Mouse (Mus musculus) intestine, embryonic 16.5 days (tissue): ENCODE measurements around the gene Spaar. TPM values are rescaled to one million over a fixed set of nuclear protein-coding genes. Genes with fewer than 3 reads are reported as not detected.
A peak's percentile ranks its signal among the peaks of the same experiment; 100 is the strongest.

Experiments
- ATAC-seq: fragments of 200-750 bp; cut with Nextera tagmentation; 2 replicates; pipeline ENCODE4 v1.8.0; 2017; ENCODE audit warnings: moderate TSS enrichment, moderate library complexity
- H3K27ac ChIP-seq: fragments of 300-500 bp; sonication (generic); 2 replicates; pipeline ENCODE4 v1.5.1; 2014; ENCODE audit warnings: mild to moderate bottlenecking, low read length
- H3K27me3 ChIP-seq: fragments of 300-500 bp; sonication (generic); replicated peaks from 2 replicates; pipeline ENCODE4 v1.6.1; 2014; ENCODE audit warnings: low read length, control low read depth, mixed read lengths; ENCODE audit not compliant: control insufficient read depth, insufficient read depth
- H3K36me3 ChIP-seq: fragments of 300-500 bp; sonication (generic); 2 replicates; pipeline ENCODE4 v1.6.1; 2014; ENCODE audit warnings: low read length, control low read depth; ENCODE audit not compliant: control insufficient read depth, insufficient read depth
- H3K4me1 ChIP-seq: fragments of 300-500 bp; sonication (generic); 2 replicates; pipeline ENCODE4 v1.6.1; 2014; ENCODE audit warnings: low read length, control low read depth, mixed read lengths; ENCODE audit not compliant: control insufficient read depth, insufficient read depth
- H3K4me2 ChIP-seq: fragments of 300-500 bp; sonication (generic); 2 replicates; pipeline ENCODE4 v1.6.1; 2014; ENCODE audit warnings: low read depth, low read length, control low read depth
- H3K4me3 ChIP-seq: fragments of 300-500 bp; sonication (generic); 2 replicates; pipeline ENCODE4 v1.5.1; 2014; ENCODE audit warnings: mild to moderate bottlenecking, low read length
- H3K9ac ChIP-seq: fragments of 300-500 bp; sonication (generic); 2 replicates; pipeline ENCODE4 v1.6.1; 2014; ENCODE audit warnings: low read depth, low read length
- H3K9me3 ChIP-seq: fragments of 300-500 bp; sonication (generic); 2 replicates; pipeline ENCODE4 v1.6.1; 2016; ENCODE audit warnings: low read length, control low read depth; ENCODE audit not compliant: control insufficient read depth
- WGBS: fragments of 180-500 bp; shearing (Covaris S2); extraction: QIAGEN DNeasy Blood & Tissue Kit; methylation state at CpG from one replicate; pipeline ENCODE4 v1.1.7; 2014; 5-methylcytosine and 5-hydroxymethylcytosine counted together
- polyA plus RNA-seq: library from polyadenylated mRNA; unstranded; fragments of >200 nt; fragmentation: Nextera tagmentation; extraction: Ambion mirVana; gene quantifications from 2 replicates; pipeline ENCODE4 v1.2.1, GENCODE M21; 2015

Spaar gene
- polyA plus RNA-seq, 1 experiment from 2014 or later = 0.15 TPM

DNA sequence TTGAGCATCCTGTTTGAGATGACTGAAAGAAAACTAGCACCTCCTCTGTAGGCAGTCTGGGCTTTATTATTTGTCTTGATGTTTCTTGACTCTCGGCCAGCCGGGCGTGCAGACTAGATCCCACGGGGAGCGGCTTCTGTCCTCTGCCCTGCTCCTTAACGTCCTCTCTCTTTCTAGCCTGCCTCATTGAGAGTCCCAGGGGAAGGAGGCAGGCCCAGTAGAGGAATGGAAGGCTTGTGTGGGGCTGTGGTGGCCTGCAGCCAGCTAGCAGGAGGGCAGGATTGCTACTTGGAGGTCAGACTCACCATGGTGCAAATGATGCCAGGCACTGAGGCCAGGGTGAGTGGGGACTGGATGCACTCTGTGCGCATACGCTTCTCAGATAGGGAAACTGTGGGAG is 26.0 kb upstream of the Spaar start:
- Histone ChIP-seq H3K9ac (no peak overlapping the region), H3K4me3 (no peak overlapping the region), H3K36me3 (no peaks in the 10 kb centered on the region), H3K4me2 (no peak overlapping the region), H3K27ac (no peak overlapping the region), H3K4me1 (no peaks in the 10 kb centered on the region), H3K9me3 (no peaks in the 10 kb centered on the region), H3K27me3 (no peaks in the 10 kb centered on the region)
- no peak for ATAC-seq
- WGBS = 65% methylated on average over 8 of the region's 8 CpGs

DNA sequence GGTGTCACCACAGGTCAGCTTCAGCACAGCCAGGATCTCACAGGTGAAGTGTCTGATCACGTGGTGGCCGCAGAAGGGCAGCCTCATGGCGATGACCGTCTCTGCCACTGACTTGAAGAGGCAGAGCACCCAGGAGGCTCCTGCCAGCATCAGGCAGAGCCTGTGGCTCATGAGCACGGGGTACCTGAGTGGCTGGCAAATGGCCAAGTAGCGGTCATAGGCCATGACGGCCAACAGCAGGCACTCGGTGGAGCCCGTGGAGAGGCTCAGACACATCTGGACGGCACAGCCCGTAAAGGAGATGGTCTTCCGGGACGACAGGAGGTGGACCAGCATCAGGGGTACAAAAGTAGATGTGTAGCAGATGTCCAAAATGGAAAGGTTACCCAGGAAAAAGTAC is 23.8 kb upstream of the Spaar start:
- 70% methylated on average over 13 of the region's 13 CpGs for WGBS
- H3K4me1 ChIP-seq = no peaks in the 10 kb centered on the region
- ATAC-seq = no peak
- H3K4me2 ChIP-seq = no peak overlapping the region
- no peaks in the 10 kb centered on the region for H3K9me3 ChIP-seq
- no peak overlapping the region for H3K27ac ChIP-seq
- H3K36me3 ChIP-seq = no peaks in the 10 kb centered on the region
- no peaks in the 10 kb centered on the region for H3K27me3 ChIP-seq
- H3K9ac ChIP-seq = no peak overlapping the region
- no peak overlapping the region for H3K4me3 ChIP-seq

- Histone ChIP-seq H3K4me2 (no peak within 1 kb of the TSS), H3K4me3 (no peak within 1 kb of the TSS), H3K9me3 (no peaks in the 10 kb centered on the region), H3K36me3 (no peaks in the 10 kb centered on the region), H3K27ac (no peak within 1 kb of the TSS), H3K4me1 (no peaks in the 10 kb centered on the region), H3K27me3 (peaks cover under 1% of the 10 kb centered on the region; the same call in 1 of the 2 replicates), H3K9ac (no peak within 1 kb of the TSS)
- WGBS = 70% methylated on average over 6 of the region's 6 CpGs
- ATAC-seq = no peak
Measured at GRCm38 (mm10) chr4:43709869-43710268, 20.0 kb upstream of the Spaar start, which contains the start of gene Olfr71. Olfr71 (minus strand) TSS chr4:43710255.

- H3K27ac ChIP-seq = no peak overlapping the region
- H3K4me2 ChIP-seq = no peak overlapping the region
- 4% methylated on average over 2 of the region's 2 CpGs for WGBS
- H3K9ac ChIP-seq = no peak overlapping the region
- H3K4me3 ChIP-seq = no peak overlapping the region
- H3K36me3 ChIP-seq = no peaks in the 10 kb centered on the region
- H3K27me3 ChIP-seq = peaks cover 5% of the 10 kb centered on the region; the same call in 1 of the 2 replicates
- no peaks in the 10 kb centered on the region for H3K9me3 ChIP-seq
- H3K4me1 ChIP-seq = no peaks in the 10 kb centered on the region
- no peak for ATAC-seq
Measured at GRCm38 (mm10) chr4:43711821-43712220, 18.0 kb upstream of the Spaar start.

DNA sequence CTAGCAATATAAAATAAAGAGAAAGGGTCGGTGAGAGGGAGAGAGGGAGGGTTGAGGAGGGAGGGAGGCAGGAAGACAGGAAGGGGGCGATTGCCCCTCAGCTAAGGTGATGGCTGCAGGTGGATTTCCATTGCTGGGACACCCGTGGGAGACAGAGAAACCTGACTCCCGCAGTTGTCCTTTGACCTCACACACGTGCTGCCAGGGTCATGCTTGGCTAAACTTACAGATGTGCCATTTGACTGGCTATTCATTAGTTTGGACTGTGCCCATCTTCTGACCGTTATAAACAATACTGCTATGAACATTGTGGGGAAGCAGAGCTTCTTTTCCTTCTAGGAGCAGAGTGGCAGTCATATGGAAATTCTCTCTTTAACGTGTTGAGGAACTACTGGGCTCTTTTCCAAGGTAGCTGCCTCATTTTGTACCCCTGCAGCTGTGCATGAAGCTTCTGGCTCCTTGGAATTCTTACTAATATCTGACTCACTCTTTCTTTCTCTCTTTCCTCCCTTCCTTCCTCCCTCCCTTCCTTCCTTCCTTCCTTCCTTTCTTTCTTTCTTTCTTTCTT is 16.1 kb upstream of the Spaar start:
- H3K27me3 ChIP-seq = peaks cover 5% of the 10 kb centered on the region; the same call in 1 of the 2 replicates
- H3K4me2 ChIP-seq = no peak overlapping the region
- H3K27ac ChIP-seq = no peak overlapping the region
- no peaks in the 10 kb centered on the region for H3K36me3 ChIP-seq
- 37% methylated on average over 7 of the region's 7 CpGs for WGBS
- H3K4me3 ChIP-seq = no peak overlapping the region
- no peak for ATAC-seq
- no peaks in the 10 kb centered on the region for H3K9me3 ChIP-seq
- no peak overlapping the region for H3K9ac ChIP-seq
- H3K4me1 ChIP-seq = no peaks in the 10 kb centered on the region

DNA sequence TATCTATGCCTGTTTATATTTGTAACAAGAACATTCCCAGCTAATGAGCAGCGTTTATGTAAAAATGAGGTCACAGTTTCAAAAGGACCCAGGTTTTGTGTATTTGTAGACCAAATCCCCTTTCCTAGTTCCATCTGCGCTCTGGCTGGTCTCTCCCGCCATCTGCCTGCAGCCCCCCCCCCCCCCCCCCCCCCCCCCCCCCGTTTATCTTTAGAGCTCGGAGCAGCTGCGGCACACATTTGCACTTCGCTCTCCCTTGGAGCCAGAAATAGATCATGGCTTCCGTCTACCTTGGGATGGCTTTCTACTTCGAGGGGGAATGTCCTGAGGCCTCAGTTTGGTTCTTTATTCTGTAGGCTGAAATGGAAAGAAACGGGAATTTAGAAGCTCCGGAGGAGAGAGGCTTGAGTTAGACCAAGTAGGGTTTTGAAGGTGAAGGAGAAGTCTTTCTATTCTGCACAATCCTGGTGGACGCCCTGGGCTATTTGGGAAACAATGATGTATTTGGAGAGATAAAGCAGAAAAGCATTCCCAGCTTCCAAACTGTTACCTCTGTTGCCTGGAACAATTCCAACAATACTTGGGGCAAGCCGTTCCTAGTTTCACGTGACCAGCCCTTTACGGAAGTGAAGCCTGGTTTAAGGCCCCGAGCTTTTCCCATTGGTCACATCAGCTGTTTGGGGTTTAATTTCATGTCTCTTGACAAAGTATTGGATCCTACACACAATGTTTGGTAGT is 9.2 kb upstream of the Spaar start:
- H3K9me3 ChIP-seq = no peaks in the 10 kb centered on the region
- no peak overlapping the region for H3K9ac ChIP-seq
- H3K4me3 ChIP-seq = no peak overlapping the region
- no peaks in the 10 kb centered on the region for H3K27me3 ChIP-seq
- H3K36me3 ChIP-seq = no peaks in the 10 kb centered on the region
- no peak for ATAC-seq
- H3K4me2 ChIP-seq = no peak overlapping the region
- peaks cover 2% of the 10 kb centered on the region; the same call in 1 of the 2 replicates for H3K4me1 ChIP-seq
- H3K27ac ChIP-seq = peak overlapping the region; percentile 45; the same call in 1 of the 2 replicates
- 41% methylated on average over 15 of the region's 16 CpGs for WGBS

GRCm38 (mm10) chr4:43722191-43722590 is 7.6 kb upstream of the Spaar start:
- Histone ChIP-seq H3K36me3 (no peaks in the 10 kb centered on the region), H3K9ac (no peak overlapping the region), H3K27me3 (no peaks in the 10 kb centered on the region), H3K4me3 (no peak overlapping the region), H3K4me2 (no peak overlapping the region), H3K27ac (no peak overlapping the region), H3K4me1 (peaks cover 11% of the 10 kb centered on the region), H3K9me3 (no peaks in the 10 kb centered on the region)
- WGBS = 86% methylated on average over 4 of the region's 4 CpGs
- ATAC-seq = no peak

GRCm38 (mm10) chr4:43724764-43725163 is 5.1 kb upstream of the Spaar start:
- H3K9me3 ChIP-seq = no peaks in the 10 kb centered on the region
- H3K27me3 ChIP-seq = no peaks in the 10 kb centered on the region
- H3K9ac ChIP-seq = no peak overlapping the region
- no peaks in the 10 kb centered on the region for H3K36me3 ChIP-seq
- H3K4me1 ChIP-seq = peaks cover 35% of the 10 kb centered on the region
- no peak overlapping the region for H3K4me3 ChIP-seq
- no peak overlapping the region for H3K27ac ChIP-seq
- ATAC-seq = no peak
- 40% methylated on average over 1 of the region's 1 CpGs for WGBS
- no peak overlapping the region for H3K4me2 ChIP-seq

DNA sequence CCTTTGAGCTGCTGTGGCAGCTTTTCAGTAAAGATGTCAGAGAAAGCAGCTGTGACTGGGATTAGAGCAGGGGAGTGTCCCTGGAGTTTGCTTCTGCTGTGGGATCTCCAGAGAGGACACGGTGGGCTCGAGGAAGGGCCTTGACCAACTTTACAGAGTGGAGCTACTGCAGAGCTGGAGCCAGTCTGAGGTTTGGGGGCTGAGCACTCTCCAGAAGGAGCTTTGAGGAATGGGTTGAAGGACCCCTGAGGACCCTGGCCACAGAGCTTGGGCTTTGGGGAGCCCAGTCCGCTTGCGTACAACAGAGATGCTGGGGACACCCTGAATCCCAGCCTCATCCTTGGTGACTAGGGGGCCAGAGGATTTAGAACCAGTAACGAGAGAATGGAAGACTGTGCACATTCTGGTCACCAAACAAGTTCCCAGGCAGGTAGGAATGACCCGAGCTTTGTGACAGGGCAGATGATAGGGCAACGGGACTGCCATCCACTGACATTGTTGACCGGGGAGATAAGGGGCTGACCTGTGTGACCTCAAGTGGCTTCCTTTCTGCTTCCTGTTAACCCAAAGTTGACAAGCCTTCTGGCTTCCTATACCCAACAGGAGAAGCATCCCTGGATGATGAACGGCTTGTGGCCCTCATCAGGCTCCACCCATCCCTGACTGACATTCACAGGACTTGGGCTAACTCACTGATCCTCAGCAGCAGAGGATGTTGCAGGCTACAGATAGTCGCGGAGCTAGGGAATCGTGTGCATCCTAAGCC is 3.4 kb upstream of the Spaar start:
- H3K9me3 ChIP-seq = no peaks in the 10 kb centered on the region
- H3K27me3 ChIP-seq = no peaks in the 10 kb centered on the region
- H3K4me1 ChIP-seq = peaks cover 42% of the 10 kb centered on the region
- WGBS = 46% methylated on average over 12 of the region's 12 CpGs
- H3K36me3 ChIP-seq = no peaks in the 10 kb centered on the region
- ATAC-seq = peak; percentile 23; the same call in 1 of the 2 replicates
- no peak overlapping the region for H3K9ac ChIP-seq
- H3K4me3 ChIP-seq = no peak overlapping the region
- no peak overlapping the region for H3K4me2 ChIP-seq
- peak overlapping the region; percentile 30; the same call in 1 of the 2 replicates for H3K27ac ChIP-seq
